Mouse (Mus musculus) myocyte (in vitro differentiated cells): ENCODE data around the gene Shf. TPM values are rescaled to one million over a fixed set of nuclear protein-coding genes. Genes with fewer than 3 reads are reported as not detected.
A peak's percentile ranks its signal among the peaks of the same experiment; 100 is the strongest.
"Not testable (repeated sequence)": the region's sequence is repeated elsewhere in the genome, so short reads cannot be mapped to it uniquely, and the experiment has no call there.

Source experiments
- H3K27me3 ChIP-seq: one replicate; pipeline ENCODE4 v1.6.1; 2011; ENCODE audit not compliant: control insufficient read depth, insufficient read depth, insufficient read length
- H3K36me3 ChIP-seq: one replicate; pipeline ENCODE4 v1.6.1; 2011; ENCODE audit not compliant: control insufficient read depth, insufficient read depth
- H3K4me2 ChIP-seq: one replicate; pipeline ENCODE4 v1.6.1; 2011; ENCODE audit warnings: low read depth, control low read depth
- H3K4me3 ChIP-seq: one replicate; pipeline ENCODE4 v1.5.1; 2011; ENCODE audit warnings: mild to moderate bottlenecking, control low read depth, moderate library complexity
- H3K79me2 ChIP-seq: one replicate; pipeline ENCODE4 v1.6.1; 2011; ENCODE audit not compliant: control insufficient read depth, insufficient read depth
- H3ac ChIP-seq: one replicate; pipeline ENCODE4 v1.6.1; 2011; ENCODE audit not compliant: control insufficient read depth, insufficient read length
- CEBPB ChIP-seq: IDR thresholded peaks from 2 replicates; pipeline ENCODE4 v1.6.1; 2011; ENCODE audit warnings: mild to moderate bottlenecking, moderate library complexity; ENCODE audit not compliant: poor library complexity, insufficient read depth, severe bottlenecking
- E2F4 ChIP-seq: IDR thresholded peaks from one replicate; pipeline ENCODE4 v1.6.1; 2011; ENCODE audit warnings: mild to moderate bottlenecking, control low read depth, moderate library complexity; ENCODE audit not compliant: insufficient read depth
- MAX ChIP-seq: IDR thresholded peaks from one replicate; pipeline ENCODE4 v1.6.1; 2011; ENCODE audit warnings: low read depth, mild to moderate bottlenecking, control low read depth
- MYOD1 ChIP-seq, 3 experiments: IDR thresholded peaks; one replicate each; pipeline ENCODE4 v1.6.1; 2011; ENCODE audit warnings: control low read depth in 2 of 3, low read depth in 2 of 3, mild to moderate bottlenecking in 2 of 3, moderate library complexity in 1 of 3; ENCODE audit not compliant: insufficient read length in 2 of 3, control insufficient read depth in 1 of 3
- MYOG ChIP-seq, 3 experiments: IDR thresholded peaks; one replicate each; pipeline ENCODE4 v1.6.1; 2011; ENCODE audit warnings: control low read depth in 2 of 3, low read depth in 2 of 3, mild to moderate bottlenecking in 2 of 3; ENCODE audit not compliant: insufficient read length in 2 of 3, control insufficient read depth in 1 of 3, insufficient read depth in 1 of 3
- POLR2A ChIP-seq: IDR thresholded peaks from one replicate; pipeline ENCODE4 v1.6.1; 2011; ENCODE audit warnings: low read depth, mild to moderate bottlenecking, control low read depth, moderate library complexity; ENCODE audit not compliant: insufficient read length
- POLR2AphosphoS2 ChIP-seq: IDR thresholded peaks from one replicate; pipeline ENCODE4 v1.6.1; 2011; ENCODE audit warnings: low read depth, control low read depth; ENCODE audit not compliant: insufficient read length
- REST ChIP-seq: IDR thresholded peaks from one replicate; pipeline ENCODE4 v1.6.1; 2011; ENCODE audit warnings: mild to moderate bottlenecking, control low read depth, moderate library complexity; ENCODE audit not compliant: insufficient read depth, insufficient read length
- SRF ChIP-seq: IDR thresholded peaks from one replicate; pipeline ENCODE4 v1.6.1; 2011; ENCODE audit warnings: low read depth; ENCODE audit not compliant: control insufficient read depth, insufficient read length
- TCF12 ChIP-seq: IDR thresholded peaks from one replicate; pipeline ENCODE4 v1.6.1; 2011; ENCODE audit warnings: mild to moderate bottlenecking, control low read depth; ENCODE audit not compliant: poor library complexity, insufficient read depth, severe bottlenecking
- TCF3 ChIP-seq: IDR thresholded peaks from one replicate; pipeline ENCODE4 v1.6.1; 2011; ENCODE audit warnings: low read depth, control low read depth; ENCODE audit not compliant: insufficient read length
- USF1 ChIP-seq: IDR thresholded peaks from one replicate; pipeline ENCODE4 v1.6.1; 2011; ENCODE audit warnings: low read depth, mild to moderate bottlenecking, control low read depth, moderate library complexity
- polyA plus RNA-seq: library from polyadenylated mRNA; unstranded; fragments of >200 nt; fragmentation: generic; extraction: Trizol; gene quantifications from one replicate; pipeline ENCODE4 v1.2.1, GENCODE M21; 2012; ENCODE audit warnings: missing spikeins

Shf gene
- polyA plus RNA-seq: 48.5 TPM

- Histone ChIP-seq H3K79me2 (peaks cover 35% of the 10 kb centered on the region), H3K4me2 (peak within 1 kb of the TSS; percentile 97), H3K4me3 (peak within 1 kb of the TSS; percentile 77), H3K36me3 (no peaks in the 10 kb centered on the region), H3ac (peak within 1 kb of the TSS; percentile 87), H3K27me3 (no peaks in the 10 kb centered on the region)
- no peak for TF ChIP-seq E2F4
- TF ChIP-seq POLR2AphosphoS2: peak; percentile 92
- no peak for TF ChIP-seq SRF
- no peak for TF ChIP-seq USF1
- no peak for TF ChIP-seq MYOD1 (IDR thresholded peaks at IDR 0.05; ENCODE audit: control insufficient read depth in 1 of 3, insufficient read length in 2 of 3, low read depth in 2 of 3)
- no peak for TF ChIP-seq TCF12
- TF ChIP-seq REST: no peak
- no peak for TF ChIP-seq CEBPB
- no peak for TF ChIP-seq TCF3
- TF ChIP-seq MYOG (IDR thresholded peaks at IDR 0.05; ENCODE audit: control insufficient read depth in 1 of 3, insufficient read depth in 1 of 3, insufficient read length in 2 of 3, low read depth in 2 of 3): peak in 1 of 3 experiments; percentile 40
- TF ChIP-seq MAX: no peak
- TF ChIP-seq POLR2A: peak; percentile 91
Measured at GRCm38 (mm10) chr2:122368995-122369739, at the start of gene Shf. Gene Shf (minus strand): TSS chr2:122369162.

GRCm38 (mm10) chr2:122408928-122409327, 40.0 kb upstream of the Shf start:
- Histone ChIP-seq H3K4me2 (no peak overlapping the region), H3K4me3 (no peak overlapping the region), H3K27me3 (no peaks in the 10 kb centered on the region), H3K36me3 (no peaks in the 10 kb centered on the region), H3ac (no peak overlapping the region), H3K79me2 (no peaks in the 10 kb centered on the region)
- TF ChIP-seq TCF3 (no peak), MYOG (IDR thresholded peaks at IDR 0.05; ENCODE audit: control insufficient read depth in 1 of 3, insufficient read depth in 1 of 3, insufficient read length in 2 of 3, low read depth in 2 of 3) (no peak), POLR2A (no peak), POLR2AphosphoS2 (no peak), MAX (no peak), REST (no peak), E2F4 (no peak), SRF (no peak)

GRCm38 (mm10) chr2:122407607-122408006, 38.6 kb upstream of the Shf start:
- no peaks in the 10 kb centered on the region for H3K27me3 ChIP-seq
- H3K79me2 ChIP-seq: no peaks in the 10 kb centered on the region
- no peak for TF ChIP-seq TCF3
- no peak for TF ChIP-seq POLR2A
- TF ChIP-seq REST: no peak
- no peak for TF ChIP-seq CEBPB
- TF ChIP-seq MAX: no peak
- TF ChIP-seq USF1: no peak
- TF ChIP-seq MYOD1 (IDR thresholded peaks at IDR 0.05; ENCODE audit: control insufficient read depth in 1 of 3, insufficient read length in 2 of 3, low read depth in 2 of 3): no peak
- TF ChIP-seq E2F4: no peak
- no peak for TF ChIP-seq SRF
- no peak for TF ChIP-seq POLR2AphosphoS2
- TF ChIP-seq TCF12: no peak
- TF ChIP-seq MYOG (IDR thresholded peaks at IDR 0.05; ENCODE audit: control insufficient read depth in 1 of 3, insufficient read depth in 1 of 3, insufficient read length in 2 of 3, low read depth in 2 of 3): no peak
- no peak overlapping the region for H3ac ChIP-seq
- H3K4me2 ChIP-seq: no peak overlapping the region
- no peak overlapping the region for H3K4me3 ChIP-seq
- no peaks in the 10 kb centered on the region for H3K36me3 ChIP-seq

- TF ChIP-seq TCF3 (no peak), REST (no peak), POLR2AphosphoS2 (no peak), USF1 (no peak), MAX (no peak)
- no peak overlapping the region for H3ac ChIP-seq
- H3K4me2 ChIP-seq: no peak overlapping the region
- H3K36me3 ChIP-seq: no peaks in the 10 kb centered on the region
- H3K4me3 ChIP-seq: no peak overlapping the region
- peaks cover 6% of the 10 kb centered on the region for H3K27me3 ChIP-seq
- no peaks in the 10 kb centered on the region for H3K79me2 ChIP-seq
Measured at GRCm38 (mm10) chr2:122396150-122396549, 27.2 kb upstream of the Shf start.

- H3K4me2 ChIP-seq, H3ac ChIP-seq, H3K27me3 ChIP-seq, H3K79me2 ChIP-seq, H3K36me3 ChIP-seq, H3K4me3 ChIP-seq: not testable (repeated sequence)
Measured at GRCm38 (mm10) chr2:122387135-122387534, 18.2 kb upstream of the Shf start.
